Mouse (Mus musculus) limb, embryonic 14.5 days (tissue): ENCODE measurements around the gene Gimap1. TPM values are rescaled to one million over a fixed set of nuclear protein-coding genes. Genes with fewer than 3 reads are reported as not detected.

Experiments used
- ATAC-seq: fragments of 200-750 bp; cut with Nextera tagmentation; 2 replicates; pipeline ENCODE4 v1.8.0; 2017; ENCODE audit warnings: low read depth, moderate number of reproducible peaks, moderate TSS enrichment; ENCODE audit not compliant: low FRiP score
- DNase-seq: peaks from one replicate; pipeline ENCODE4 v3.0.0-alpha.2; 2015; ENCODE audit warnings: low spot score
- H3K27ac ChIP-seq: fragments of 300-500 bp; sonication (generic); replicated peaks from 2 replicates; pipeline ENCODE4 v1.5.1; 2014; ENCODE audit warnings: low read depth, mild to moderate bottlenecking, low read length, moderate library complexity, mixed read lengths
- H3K27me3 ChIP-seq: fragments of 300-500 bp; sonication (generic); 2 replicates; pipeline ENCODE4 v1.6.1; 2014; ENCODE audit warnings: low read length, mixed read lengths; ENCODE audit not compliant: control insufficient read depth, insufficient read depth
- H3K36me3 ChIP-seq: fragments of 300-500 bp; sonication (generic); 2 replicates; pipeline ENCODE4 v1.6.1; 2014; ENCODE audit warnings: mild to moderate bottlenecking, low read length, moderate library complexity, mixed read lengths; ENCODE audit not compliant: control insufficient read depth, insufficient read depth
- H3K4me1 ChIP-seq: fragments of 300-500 bp; sonication (generic); 2 replicates; pipeline ENCODE4 v1.6.1; 2014; ENCODE audit warnings: antibody characterized with exemption, low read length, mixed read lengths; ENCODE audit not compliant: control insufficient read depth, insufficient read depth
- H3K4me2 ChIP-seq: fragments of 300-500 bp; sonication (generic); replicated peaks from 2 replicates; pipeline ENCODE4 v1.6.1; 2014; ENCODE audit warnings: low read depth, mild to moderate bottlenecking, low read length, moderate library complexity; ENCODE audit not compliant: severe bottlenecking
- H3K4me3 ChIP-seq: fragments of 300-500 bp; sonication (generic); replicated peaks from 2 replicates; pipeline ENCODE4 v1.5.1; 2014; ENCODE audit warnings: low read length
- H3K9ac ChIP-seq: fragments of 300-500 bp; sonication (generic); 2 replicates; pipeline ENCODE4 v1.6.1; 2014; ENCODE audit warnings: mild to moderate bottlenecking, low read depth, low read length, moderate library complexity; ENCODE audit not compliant: severe bottlenecking
- H3K9me3 ChIP-seq: fragments of 300-500 bp; sonication (generic); 2 replicates; pipeline ENCODE4 v1.6.1; 2016; ENCODE audit warnings: low read length; ENCODE audit not compliant: control insufficient read depth
- POLR2A ChIP-seq: fragments of 200-500 bp; IDR thresholded peaks from 2 replicates; pipeline ENCODE4 v1.8.0; 2012; ENCODE audit warnings: inconsistent platforms, mild to moderate bottlenecking, moderate library complexity, borderline replicate concordance; ENCODE audit not compliant: insufficient read depth, insufficient read length; ENCODE audit errors: extremely low read depth
- WGBS: fragments of 180-500 bp; shearing (Covaris S2); extraction: QIAGEN DNeasy Blood & Tissue Kit; methylation state at CpG from one replicate; pipeline ENCODE4 v1.1.7; 2014; 5-methylcytosine and 5-hydroxymethylcytosine counted together
- polyA plus RNA-seq, 2 experiments: library from polyadenylated mRNA; depleted of rRNA in 1 of 2; stranded (reverse) in 1 of 2; unstranded in 1 of 2; fragments of >200 nt; fragmentation: Nextera tagmentation in 1 of 2; extraction: Ambion mirVana in 1 of 2; gene quantifications; 2 replicates each; pipeline versions ENCODE4 v1.2.1 to v1.2.3; 2012 to 2014

Gimap1 gene
- polyA plus RNA-seq, 2 experiments: 4.0 to 11.9 TPM

GRCm38 (mm10) chr6:48745959-48746889 is 7.4 kb downstream of the Gimap1 start, which contains the start of gene Gimap5:
Gimap5 (plus strand) TSS chr6:48746197.
- ATAC-seq (no peak), DNase-seq (peak; percentile 61)
- WGBS: 31% methylated on average over 16 of the region's 16 CpGs
- Histone ChIP-seq H3K36me3 (no peaks in the 10 kb centered on the region), H3K9me3 (no peaks in the 10 kb centered on the region), H3K4me1 (peaks cover 6% of the 10 kb centered on the region), H3K27me3 (peaks cover 27% of the 10 kb centered on the region), H3K9ac (no peak within 1 kb of the TSS), H3K4me3 (no peak within 1 kb of the TSS), H3K27ac (peak within 1 kb of the TSS; percentile 52; the same call in 1 of the 2 replicates), H3K4me2 (no peak within 1 kb of the TSS)
- TF ChIP-seq POLR2A: no peak

GRCm38 (mm10) chr6:48747091-48747966 is 8.5 kb downstream of the Gimap1 start:
- ATAC-seq: no peak
- 50% methylated on average over 7 of the region's 7 CpGs for WGBS
- TF ChIP-seq POLR2A: no peak
- Histone ChIP-seq H3K9ac (no peak overlapping the region), H3K36me3 (no peaks in the 10 kb centered on the region), H3K4me1 (peaks cover 6% of the 10 kb centered on the region), H3K27me3 (peaks cover 17% of the 10 kb centered on the region), H3K4me2 (no peak overlapping the region), H3K9me3 (no peaks in the 10 kb centered on the region), H3K4me3 (no peak overlapping the region), H3K27ac (no peak overlapping the region)
- no peak for DNase-seq

GRCm38 (mm10) chr6:48763567-48764270 is 24.9 kb downstream of the Gimap1 start:
- no peak for ATAC-seq
- peak; percentile 36 for DNase-seq
- Histone ChIP-seq H3K9ac (no peak overlapping the region), H3K36me3 (no peaks in the 10 kb centered on the region), H3K27ac (no peak overlapping the region), H3K27me3 (no peaks in the 10 kb centered on the region), H3K9me3 (no peaks in the 10 kb centered on the region), H3K4me2 (no peak overlapping the region), H3K4me1 (no peaks in the 10 kb centered on the region), H3K4me3 (no peak overlapping the region)
- TF ChIP-seq POLR2A: no peak
- 44% methylated on average over 7 of the region's 7 CpGs for WGBS

GRCm38 (mm10) chr6:48764496-48764895 is 25.6 kb downstream of the Gimap1 start:
- H3K4me3 ChIP-seq: no peak overlapping the region
- H3K36me3 ChIP-seq: no peaks in the 10 kb centered on the region
- no peak overlapping the region for H3K9ac ChIP-seq
- H3K4me2 ChIP-seq: no peak overlapping the region
- DNase-seq (no peak), ATAC-seq (no peak)
- H3K9me3 ChIP-seq: no peaks in the 10 kb centered on the region
- 86% methylated on average over 10 of the region's 10 CpGs for WGBS
- H3K27ac ChIP-seq: no peak overlapping the region
- no peak for TF ChIP-seq POLR2A
- no peaks in the 10 kb centered on the region for H3K27me3 ChIP-seq
- no peaks in the 10 kb centered on the region for H3K4me1 ChIP-seq
